Mouse (Mus musculus): ENCODE measurements around the gene Thada.

Thada gene

DNA sequence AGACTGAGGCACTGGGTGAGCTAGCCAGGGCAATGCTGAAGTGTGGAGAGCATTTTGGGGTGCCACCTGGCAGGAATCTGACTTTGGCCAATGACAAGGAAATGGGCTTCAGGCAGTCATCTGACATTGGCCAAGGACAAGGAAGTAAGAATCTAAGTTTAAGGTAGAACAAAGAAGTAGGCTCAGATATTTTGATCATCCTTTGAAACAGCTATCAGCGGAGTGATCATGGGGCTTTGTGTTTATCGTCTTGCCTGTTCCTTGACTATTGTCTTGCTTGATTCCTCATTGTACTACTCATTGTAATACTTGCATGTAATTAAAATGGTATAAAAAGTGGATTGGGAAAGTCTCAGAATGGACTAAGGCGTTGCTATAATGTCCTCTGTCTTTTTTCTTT lies 111.0 kb downstream of the Thada start:
- 0 out of 2 replicates have a peak, but pooled peaks cover 2% of the 10 kb centered on the region for H3K36me3 ChIP-seq (ENCODE audit: control insufficient read depth, insufficient read depth, low read length, poor library complexity, severe bottlenecking)
- DNase-seq (ENCODE audit: low read depth, low spot score) = no peak
- no peaks in the 10 kb centered on the region for H3K27me3 ChIP-seq (ENCODE audit: control insufficient read depth, insufficient read depth, low read length, poor library complexity, severe bottlenecking)

DNA sequence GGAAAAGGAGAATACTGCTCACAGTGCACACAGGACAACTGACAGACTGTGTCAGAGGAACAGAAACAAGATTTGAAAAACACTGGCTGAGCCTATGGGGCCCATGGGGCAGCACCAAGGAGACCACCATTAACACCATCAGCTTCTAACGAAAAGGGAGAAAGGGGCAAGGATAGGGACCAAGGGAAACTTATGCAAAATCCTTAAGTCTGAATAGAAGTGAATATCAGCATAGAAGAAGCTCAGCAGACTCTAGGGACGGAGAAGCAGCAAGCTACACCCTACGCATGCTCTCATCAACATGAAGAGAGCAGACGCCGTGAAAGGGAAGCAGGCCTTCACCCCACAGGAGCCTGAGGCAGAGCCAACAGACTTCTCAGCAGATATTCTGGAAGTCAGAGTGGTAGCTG lies 112.1 kb downstream of the Thada start:
- H3K27me3 ChIP-seq (ENCODE audit: control insufficient read depth, insufficient read depth, low read length, poor library complexity, severe bottlenecking) = no peaks in the 10 kb centered on the region
- DNase-seq (ENCODE audit: low read depth, low spot score) = no peak
- 0 out of 2 replicates have a peak, but pooled peaks cover 2% of the 10 kb centered on the region for H3K36me3 ChIP-seq (ENCODE audit: control insufficient read depth, insufficient read depth, low read length, poor library complexity, severe bottlenecking)

DNA sequence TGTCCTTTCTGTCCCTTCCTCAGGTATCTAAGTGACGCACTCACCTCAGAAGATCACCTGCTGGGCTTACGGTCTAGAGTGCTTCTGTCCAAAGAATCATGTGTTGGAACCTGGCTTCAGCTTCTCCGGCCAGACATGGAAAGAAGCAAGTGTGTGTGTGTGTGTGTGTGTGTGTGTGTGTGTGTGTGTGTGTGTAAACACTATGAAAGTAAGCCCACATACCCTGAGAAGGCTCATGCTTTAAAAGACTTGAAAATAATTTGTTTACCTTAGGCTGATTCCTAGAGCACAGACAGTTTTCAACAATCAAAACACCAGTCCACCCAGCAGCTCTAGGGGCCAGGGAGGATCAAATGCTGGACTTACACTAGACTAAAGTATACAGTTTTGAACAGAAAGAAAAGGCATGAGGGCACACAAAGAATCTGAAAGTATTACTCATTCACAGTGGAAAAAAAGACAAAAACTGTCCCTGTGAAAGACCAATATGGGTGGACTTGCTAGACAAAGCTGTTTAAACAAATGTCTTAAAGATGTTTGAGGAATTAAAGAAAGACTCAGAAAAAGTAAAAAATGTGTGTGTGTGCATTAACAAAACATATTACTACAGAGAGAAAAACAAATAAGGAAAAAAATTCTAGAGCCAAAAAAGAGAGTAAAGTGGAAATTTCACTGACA lies 112.6 kb downstream of the Thada start:
- no peaks in the 10 kb centered on the region for H3K36me3 ChIP-seq (ENCODE audit: control insufficient read depth, insufficient read depth, low read length, poor library complexity, severe bottlenecking)
- H3K27me3 ChIP-seq (ENCODE audit: control insufficient read depth, insufficient read depth, low read length, poor library complexity, severe bottlenecking) = no peaks in the 10 kb centered on the region
- no peak for DNase-seq (ENCODE audit: low read depth, low spot score)

DNA sequence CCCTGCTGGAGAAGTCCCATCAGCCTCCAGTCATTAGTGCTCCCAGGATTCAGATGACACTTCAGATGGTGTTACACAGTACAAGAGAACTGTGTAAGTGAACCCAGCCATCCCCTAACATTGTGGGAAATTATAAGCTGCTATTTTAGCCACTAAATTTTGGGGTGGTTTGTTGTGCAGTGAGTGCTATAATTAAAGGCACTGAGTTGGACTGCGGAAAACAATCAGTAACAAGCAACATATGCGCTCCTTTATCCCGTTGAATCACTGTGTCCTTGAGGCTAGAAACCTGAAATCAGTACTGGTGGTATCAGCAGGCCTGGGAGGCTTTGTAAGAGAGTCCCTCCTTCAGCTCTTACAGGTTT lies 113.2 kb downstream of the Thada start:
- no peaks in the 10 kb centered on the region for H3K36me3 ChIP-seq (ENCODE audit: control insufficient read depth, insufficient read depth, low read length, poor library complexity, severe bottlenecking)
- no peaks in the 10 kb centered on the region for H3K27me3 ChIP-seq (ENCODE audit: control insufficient read depth, insufficient read depth, low read length, poor library complexity, severe bottlenecking)
- no peak for DNase-seq (ENCODE audit: low read depth, low spot score)

DNA sequence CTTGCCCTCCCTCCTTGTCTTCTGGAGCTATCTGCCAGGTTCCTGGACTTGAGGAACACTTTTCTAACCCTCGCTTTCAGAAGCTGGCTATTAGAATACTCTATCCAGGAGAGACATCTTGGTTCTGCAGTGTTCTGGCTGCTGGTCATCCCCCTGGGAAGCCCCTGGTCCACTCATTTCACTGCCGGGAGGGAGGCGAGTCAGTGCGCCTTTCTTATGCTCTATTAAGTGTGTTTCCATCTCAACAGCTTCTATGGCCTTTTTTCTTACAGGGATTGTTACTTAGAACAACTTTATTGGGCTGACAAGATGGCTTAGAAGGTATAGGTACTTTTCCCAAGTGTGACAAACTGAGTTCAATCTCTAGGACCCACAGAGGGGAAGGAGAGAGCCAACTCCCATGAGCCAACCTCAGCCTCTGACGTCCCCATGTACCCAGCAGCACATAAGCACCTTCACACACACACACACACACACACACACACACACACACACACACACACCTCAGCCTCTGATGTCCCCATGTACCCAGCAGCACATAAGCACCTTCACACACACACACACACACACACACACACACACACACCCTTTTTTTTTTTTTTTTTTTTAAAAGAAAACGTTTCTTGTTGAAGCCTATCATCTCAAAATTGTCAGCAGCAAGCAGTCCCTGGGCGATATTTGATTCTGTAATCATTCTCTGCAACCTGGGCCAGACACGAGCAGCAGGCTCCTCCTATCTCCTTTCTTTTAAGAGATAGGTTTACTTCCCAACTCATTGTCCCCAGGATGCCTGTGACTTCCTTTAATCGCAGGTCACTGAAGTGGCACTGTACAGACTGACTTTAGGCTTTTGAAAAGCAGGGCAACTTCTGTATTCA lies 113.9 kb downstream of the Thada start:
- no peaks in the 10 kb centered on the region for H3K27me3 ChIP-seq (ENCODE audit: control insufficient read depth, insufficient read depth, low read length, poor library complexity, severe bottlenecking)
- no peak for DNase-seq (ENCODE audit: low read depth, low spot score)
- no peaks in the 10 kb centered on the region for H3K36me3 ChIP-seq (ENCODE audit: control insufficient read depth, insufficient read depth, low read length, poor library complexity, severe bottlenecking)

DNA sequence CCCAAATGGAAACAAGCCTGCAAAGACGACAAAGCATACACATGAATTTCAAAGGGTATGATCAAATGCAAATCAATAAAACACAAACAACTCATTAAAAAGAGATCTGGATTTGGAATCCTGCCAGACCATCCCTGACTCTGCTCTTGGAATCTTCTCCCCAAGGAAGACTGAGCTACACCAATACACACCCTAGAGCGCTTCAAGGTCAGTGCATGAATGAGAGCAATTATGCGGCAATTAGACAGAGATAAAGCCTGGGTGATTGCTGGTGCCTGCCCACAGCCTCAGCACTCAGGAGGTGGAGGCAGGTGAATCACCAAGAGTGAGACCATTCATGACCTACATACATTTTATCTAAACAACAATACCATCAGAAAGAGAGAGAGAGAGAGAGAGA lies 114.7 kb downstream of the Thada start:
- Histone ChIP-seq H3K27me3 (ENCODE audit: control insufficient read depth, insufficient read depth, low read length, poor library complexity, severe bottlenecking) (no peaks in the 10 kb centered on the region), H3K36me3 (ENCODE audit: control insufficient read depth, insufficient read depth, low read length, poor library complexity, severe bottlenecking) (peaks cover 3% of the 10 kb centered on the region)
- DNase-seq (ENCODE audit: low read depth, low spot score) = no peak

DNA sequence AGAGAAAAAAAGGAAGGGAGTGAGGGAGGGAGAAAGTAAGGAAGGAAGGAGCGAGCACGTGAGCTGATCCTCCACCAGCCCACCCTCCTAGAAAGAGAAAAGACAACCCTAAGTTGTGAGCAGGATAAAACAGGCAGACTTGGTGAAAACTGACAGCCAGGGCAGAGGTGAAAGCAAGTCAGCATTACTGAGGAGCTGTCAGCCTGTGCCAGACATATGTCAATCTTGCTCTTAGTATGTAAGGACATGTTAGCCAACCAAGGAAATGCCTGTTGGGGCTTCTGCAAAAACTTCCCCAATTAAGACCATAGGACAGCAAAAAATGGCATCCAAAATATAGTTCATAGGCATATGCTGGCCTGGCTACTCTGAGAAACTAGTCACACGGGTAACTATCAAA lies 117.1 kb downstream of the Thada start:
- peaks cover 3% of the 10 kb centered on the region for H3K36me3 ChIP-seq (ENCODE audit: control insufficient read depth, insufficient read depth, low read length, poor library complexity, severe bottlenecking)
- no peak for DNase-seq (ENCODE audit: low read depth, low spot score)
- H3K27me3 ChIP-seq (ENCODE audit: control insufficient read depth, insufficient read depth, low read length, poor library complexity, severe bottlenecking) = no peaks in the 10 kb centered on the region

DNA sequence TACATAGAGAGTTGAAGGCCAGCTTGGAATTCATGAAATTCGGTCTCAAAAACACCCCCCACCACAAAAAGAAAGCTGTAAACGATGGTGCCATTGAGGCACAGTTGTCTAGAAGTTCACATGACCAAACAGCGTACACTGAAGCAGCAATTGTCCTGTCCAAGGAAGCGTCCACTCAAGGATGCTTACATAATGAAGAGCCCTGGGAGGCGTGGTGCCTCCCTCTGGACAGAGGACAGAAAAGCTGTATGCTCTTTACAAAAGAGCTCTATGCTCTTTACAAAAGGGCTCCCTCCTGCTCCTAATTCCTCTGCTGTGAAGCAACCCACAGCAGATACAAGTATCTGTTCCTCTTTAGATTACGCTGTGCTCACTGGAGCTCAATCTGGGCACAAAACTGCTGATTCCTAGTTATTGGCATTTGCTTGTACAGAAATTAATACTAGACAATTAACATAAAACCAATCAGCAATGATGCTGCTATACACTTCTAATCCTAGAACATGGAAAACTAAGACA lies 123.6 kb downstream of the Thada start:
- Histone ChIP-seq H3K36me3 (ENCODE audit: control insufficient read depth, insufficient read depth, low read length, poor library complexity, severe bottlenecking) (peaks cover 3% of the 10 kb centered on the region), H3K27me3 (ENCODE audit: control insufficient read depth, insufficient read depth, low read length, poor library complexity, severe bottlenecking) (no peaks in the 10 kb centered on the region)
- DNase-seq (ENCODE audit: low read depth, low spot score) = peak; percentile 44

DNA sequence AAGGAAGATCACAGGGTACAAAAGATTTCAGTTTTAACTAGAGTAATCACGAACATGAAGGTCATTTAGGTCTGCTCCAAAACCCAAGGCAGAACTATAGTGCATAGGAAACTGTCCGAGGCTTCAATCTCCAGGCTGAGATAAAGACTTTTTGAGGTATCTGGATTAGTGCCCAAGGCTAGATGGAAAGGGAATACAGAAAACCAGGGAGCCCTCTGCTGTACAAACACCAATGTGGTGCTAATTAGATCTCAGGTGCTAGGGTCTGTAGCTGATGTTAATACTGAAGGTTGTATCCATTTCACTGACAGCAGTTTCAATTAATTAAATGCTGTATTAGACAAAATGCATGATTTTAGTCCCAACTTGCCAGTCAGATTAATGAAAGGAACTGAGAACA lies 124.3 kb downstream of the Thada start:
- Histone ChIP-seq H3K36me3 (ENCODE audit: control insufficient read depth, insufficient read depth, low read length, poor library complexity, severe bottlenecking) (peaks cover 3% of the 10 kb centered on the region), H3K27me3 (ENCODE audit: control insufficient read depth, insufficient read depth, low read length, poor library complexity, severe bottlenecking) (no peaks in the 10 kb centered on the region)
- no peak for DNase-seq (ENCODE audit: low read depth, low spot score)

DNA sequence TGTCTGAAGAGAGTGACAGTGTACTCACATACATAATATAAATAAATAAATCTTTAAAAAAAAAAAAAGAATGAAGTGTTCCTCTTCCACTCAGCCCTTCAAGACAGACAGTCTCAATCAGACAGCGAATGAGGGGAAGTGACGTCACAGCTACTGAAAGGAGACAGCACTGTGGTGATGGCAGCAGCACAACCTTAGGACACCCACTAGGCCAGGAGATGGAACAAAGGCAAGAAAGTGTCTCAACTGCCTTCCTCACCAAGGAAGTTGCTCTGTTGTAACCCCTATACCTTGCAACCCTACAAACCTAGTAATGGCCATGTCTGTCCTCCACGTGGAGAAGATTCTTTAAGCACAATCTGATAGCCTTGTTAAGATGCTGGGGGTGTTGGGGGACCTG lies 125.4 kb downstream of the Thada start:
- no peaks in the 10 kb centered on the region for H3K27me3 ChIP-seq (ENCODE audit: control insufficient read depth, insufficient read depth, low read length, poor library complexity, severe bottlenecking)
- no peak for DNase-seq (ENCODE audit: low read depth, low spot score)
- no peaks in the 10 kb centered on the region for H3K36me3 ChIP-seq (ENCODE audit: control insufficient read depth, insufficient read depth, low read length, poor library complexity, severe bottlenecking)

DNA sequence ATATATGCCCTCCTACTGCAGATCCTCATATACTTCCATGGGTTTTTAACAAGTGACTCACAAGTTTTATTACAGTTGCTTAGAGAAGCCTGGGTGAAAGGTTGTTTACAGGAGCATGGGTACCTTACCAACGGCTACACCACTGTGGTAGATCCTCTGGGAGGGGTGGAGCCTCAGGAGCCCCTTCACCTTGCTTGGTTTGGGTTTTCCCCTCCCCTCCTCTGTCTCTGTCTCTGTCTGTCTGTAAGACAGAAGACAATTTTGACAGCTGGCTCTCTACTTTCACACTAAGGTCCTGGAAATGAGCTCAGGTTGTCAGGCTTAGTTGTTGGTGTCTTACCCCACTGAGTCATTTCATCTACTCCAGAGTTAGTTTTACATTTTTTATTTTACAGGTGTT lies 130.0 kb downstream of the Thada start:
- no peak for DNase-seq (ENCODE audit: low read depth, low spot score)
- Histone ChIP-seq H3K36me3 (ENCODE audit: control insufficient read depth, insufficient read depth, low read length, poor library complexity, severe bottlenecking) (no peaks in the 10 kb centered on the region; the same call in 1 of the 2 replicates), H3K27me3 (ENCODE audit: control insufficient read depth, insufficient read depth, low read length, poor library complexity, severe bottlenecking) (no peaks in the 10 kb centered on the region)

DNA sequence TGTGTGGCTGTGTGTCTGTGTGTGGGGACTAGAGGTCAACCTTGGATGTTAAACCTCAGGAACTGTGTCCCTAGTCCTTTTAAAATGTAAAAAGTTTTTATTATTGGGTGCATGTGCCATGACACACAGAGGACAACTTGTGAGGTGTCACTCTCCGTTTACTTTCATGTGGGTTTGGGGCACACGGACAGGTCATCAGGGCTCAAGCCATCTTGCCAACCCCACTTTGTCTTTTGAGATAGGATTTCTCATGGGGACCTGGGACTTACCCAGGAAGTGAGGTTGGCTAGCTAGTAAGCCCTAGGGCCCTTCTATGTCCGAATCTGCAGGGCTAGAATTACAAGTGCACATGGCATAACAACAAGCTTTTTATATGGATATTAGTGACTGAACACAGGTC lies 130.9 kb downstream of the Thada start:
- Histone ChIP-seq H3K36me3 (ENCODE audit: control insufficient read depth, insufficient read depth, low read length, poor library complexity, severe bottlenecking) (no peaks in the 10 kb centered on the region; the same call in 1 of the 2 replicates), H3K27me3 (ENCODE audit: control insufficient read depth, insufficient read depth, low read length, poor library complexity, severe bottlenecking) (no peaks in the 10 kb centered on the region)
- DNase-seq (ENCODE audit: low read depth, low spot score) = no peak

DNA sequence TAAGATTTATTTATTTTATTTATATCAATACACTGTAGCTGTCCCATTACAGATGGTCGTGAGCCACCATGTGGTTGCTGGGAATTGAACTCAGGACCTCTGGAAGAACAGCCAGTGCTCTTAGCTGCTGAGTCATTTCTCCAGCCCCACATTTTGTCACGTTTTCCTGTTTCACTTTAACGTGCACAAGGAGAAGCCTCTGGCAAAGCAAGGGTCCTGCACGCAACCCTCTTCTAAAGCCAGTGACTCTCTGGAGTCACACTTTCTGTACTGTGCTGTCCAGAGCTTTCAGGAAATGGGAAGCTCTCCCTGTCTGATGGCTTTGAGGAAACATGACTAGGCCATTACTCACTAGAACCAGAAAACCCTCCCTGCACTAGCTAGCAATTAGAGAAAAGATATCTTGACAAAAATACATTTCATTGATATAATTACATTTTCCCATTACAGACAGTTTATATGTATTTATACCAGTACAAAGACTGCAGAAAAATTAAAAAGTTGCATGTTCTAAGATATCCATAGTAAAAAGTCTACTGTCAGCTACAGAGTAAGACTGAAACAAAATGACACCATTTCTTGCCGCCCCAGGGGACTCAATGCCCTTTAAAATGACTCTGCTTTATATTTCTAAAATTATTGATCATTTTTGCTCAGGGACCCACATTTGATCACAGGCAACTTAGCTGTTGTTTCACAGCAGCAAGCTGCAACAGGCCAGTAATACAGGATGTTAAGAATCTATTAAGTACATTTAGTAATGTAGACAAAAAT lies 131.6 kb downstream of the Thada start:
- no peaks in the 10 kb centered on the region for H3K27me3 ChIP-seq (ENCODE audit: control insufficient read depth, insufficient read depth, low read length, poor library complexity, severe bottlenecking)
- no peak for DNase-seq (ENCODE audit: low read depth, low spot score)
- H3K36me3 ChIP-seq (ENCODE audit: control insufficient read depth, insufficient read depth, low read length, poor library complexity, severe bottlenecking) = no peaks in the 10 kb centered on the region; the same call in 1 of the 2 replicates

DNA sequence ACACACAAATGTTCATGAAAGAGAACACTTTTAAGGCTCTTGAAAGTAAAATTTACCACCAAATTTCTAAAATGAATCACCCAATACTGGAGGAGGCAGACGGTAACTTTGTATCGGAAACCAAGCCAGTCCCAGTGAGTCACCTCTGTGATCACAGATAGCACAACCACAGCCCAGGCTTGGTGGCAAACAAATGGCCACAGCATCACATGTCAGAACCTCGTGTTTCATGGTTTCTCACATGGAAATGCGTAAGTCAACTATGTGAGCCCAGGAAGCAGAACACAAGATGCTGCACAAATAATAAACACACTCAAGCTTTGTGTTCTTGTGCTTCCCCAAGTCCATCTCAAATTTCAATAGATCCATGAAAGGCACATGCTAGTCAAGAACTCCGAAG lies 133.1 kb downstream of the Thada start:
- Histone ChIP-seq H3K27me3 (ENCODE audit: control insufficient read depth, insufficient read depth, low read length, poor library complexity, severe bottlenecking) (no peaks in the 10 kb centered on the region), H3K36me3 (ENCODE audit: control insufficient read depth, insufficient read depth, low read length, poor library complexity, severe bottlenecking) (no peaks in the 10 kb centered on the region; the same call in 1 of the 2 replicates)
- DNase-seq (ENCODE audit: low read depth, low spot score) = no peak

DNA sequence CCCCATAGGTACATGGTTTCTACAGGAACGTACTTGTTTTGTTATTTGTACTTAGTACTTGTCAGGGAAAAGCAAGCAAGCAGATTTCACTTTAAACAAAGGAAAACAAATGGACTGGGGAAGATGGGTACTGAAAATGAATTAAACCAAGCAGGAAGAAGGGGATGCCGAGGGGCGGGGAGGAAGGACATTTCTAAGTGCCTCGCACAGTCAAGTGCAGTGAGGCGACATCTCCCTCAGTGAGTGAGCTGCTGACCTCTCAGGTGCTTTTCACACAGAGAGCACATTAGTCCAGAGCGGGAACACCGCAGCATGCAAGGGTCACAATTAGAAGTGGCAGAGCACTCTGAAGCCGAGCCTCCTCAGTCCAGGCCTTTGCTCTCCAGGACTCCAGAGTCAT lies 135.0 kb downstream of the Thada start:
- Histone ChIP-seq H3K36me3 (ENCODE audit: control insufficient read depth, insufficient read depth, low read length, poor library complexity, severe bottlenecking) (no peaks in the 10 kb centered on the region; the same call in 1 of the 2 replicates), H3K27me3 (ENCODE audit: control insufficient read depth, insufficient read depth, low read length, poor library complexity, severe bottlenecking) (no peaks in the 10 kb centered on the region)
- no peak for DNase-seq (ENCODE audit: low read depth, low spot score)

All from splenic B cell, adult 2 months (primary cell).